Mouse (Mus musculus): Measurements from ENCODE around the gene Gngt2.

GRCm38 (mm10) chr11:95824877-95825243 is 12.2 kb upstream of the Gngt2 start:
- no peak for TF ChIP-seq CTCF (IDR thresholded peaks at IDR 0.05; ENCODE audit: control insufficient read depth, insufficient read depth, insufficient replicate concordance, low read depth, low read length)
- no peak for TF ChIP-seq POLR2A (IDR thresholded peaks at IDR 0.05; ENCODE audit: control insufficient read depth, low read depth, low read length)

Measured in testis, adult 2 months (tissue).